Mouse (Mus musculus): ENCODE measurements at regions not wholly inside any gene's neighbourhood (a gene's known extent, or its start where the extent isn't known, plus 50 kb on each side); places are given as distances from the start of the nearest gene placed in this dataset.

- no peak for DNase-seq (ENCODE audit: low read depth)
- TF ChIP-seq CTCF (IDR thresholded peaks at IDR 0.05; ENCODE audit: borderline replicate concordance, extremely low read depth, insufficient read depth, insufficient read length) (no peak), POLR2A (IDR thresholded peaks at IDR 0.05; ENCODE audit: borderline replicate concordance, extremely low read depth, insufficient read depth, insufficient read length, poor library complexity, severe bottlenecking) (no peak)
Measured at GRCm38 (mm10) chr13:72283701-72284100, 320.2 kb upstream of the Irx1 start.

- no peak for DNase-seq (ENCODE audit: low read depth)
- no peak for TF ChIP-seq CTCF (IDR thresholded peaks at IDR 0.05; ENCODE audit: borderline replicate concordance, extremely low read depth, insufficient read depth, insufficient read length)
- TF ChIP-seq POLR2A (IDR thresholded peaks at IDR 0.05; ENCODE audit: borderline replicate concordance, extremely low read depth, insufficient read depth, insufficient read length, poor library complexity, severe bottlenecking), result no peak
Measured at GRCm38 (mm10) chr13:72286301-72286700, 322.8 kb upstream of the Irx1 start.

- DNase-seq (ENCODE audit: low read depth), result peak; percentile 89
- TF ChIP-seq POLR2A (IDR thresholded peaks at IDR 0.05; ENCODE audit: borderline replicate concordance, extremely low read depth, insufficient read depth, insufficient read length, poor library complexity, severe bottlenecking), result no peak
- no peak for TF ChIP-seq CTCF (IDR thresholded peaks at IDR 0.05; ENCODE audit: borderline replicate concordance, extremely low read depth, insufficient read depth, insufficient read length)
Measured at GRCm38 (mm10) chr13:72288381-72289092, 325.0 kb upstream of the Irx1 start.

GRCm38 (mm10) chr13:72289093-72289501 is 325.6 kb upstream of the Irx1 start:
- no peak for DNase-seq (ENCODE audit: low read depth)
- TF ChIP-seq POLR2A (IDR thresholded peaks at IDR 0.05; ENCODE audit: borderline replicate concordance, extremely low read depth, insufficient read depth, insufficient read length, poor library complexity, severe bottlenecking), result no peak
- peak; percentile 30; the same call in 1 of the 2 replicates for TF ChIP-seq CTCF (IDR thresholded peaks at IDR 0.05; ENCODE audit: borderline replicate concordance, extremely low read depth, insufficient read depth, insufficient read length)

- peak; percentile 88 for DNase-seq (ENCODE audit: low read depth)
- peak; percentile 48; the same call in 1 of the 2 replicates for TF ChIP-seq CTCF (IDR thresholded peaks at IDR 0.05; ENCODE audit: borderline replicate concordance, extremely low read depth, insufficient read depth, insufficient read length)
- no peak for TF ChIP-seq POLR2A (IDR thresholded peaks at IDR 0.05; ENCODE audit: borderline replicate concordance, extremely low read depth, insufficient read depth, insufficient read length, poor library complexity, severe bottlenecking)
Measured at GRCm38 (mm10) chr13:72292361-72292760, 328.8 kb upstream of the Irx1 start.

- peak; percentile 91 for DNase-seq (ENCODE audit: low read depth)
Measured at GRCm38 (mm10) chr13:72293059-72293694, 329.7 kb upstream of the Irx1 start.

GRCm38 (mm10) chr13:72298264-72298870 is 330.3 kb upstream of the Irx2 start:
- no peak for TF ChIP-seq CTCF (IDR thresholded peaks at IDR 0.05; ENCODE audit: borderline replicate concordance, extremely low read depth, insufficient read depth, insufficient read length)

More at GRCm38 (mm10) chr13:72293059-72293694, 329.7 kb upstream of the Irx1 start:
- TF ChIP-seq CTCF (IDR thresholded peaks at IDR 0.05; ENCODE audit: borderline replicate concordance, extremely low read depth, insufficient read depth, insufficient read length), result no peak
- TF ChIP-seq POLR2A (IDR thresholded peaks at IDR 0.05; ENCODE audit: borderline replicate concordance, extremely low read depth, insufficient read depth, insufficient read length, poor library complexity, severe bottlenecking), result no peak

GRCm38 (mm10) chr13:72299660-72300059 is 329.0 kb upstream of the Irx2 start:
- no peak for DNase-seq (ENCODE audit: low read depth)
- TF ChIP-seq POLR2A (IDR thresholded peaks at IDR 0.05; ENCODE audit: borderline replicate concordance, extremely low read depth, insufficient read depth, insufficient read length, poor library complexity, severe bottlenecking) (no peak), CTCF (IDR thresholded peaks at IDR 0.05; ENCODE audit: borderline replicate concordance, extremely low read depth, insufficient read depth, insufficient read length) (no peak)

More at GRCm38 (mm10) chr13:72298264-72298870, 330.3 kb upstream of the Irx2 start:
- peak; percentile 90 for DNase-seq (ENCODE audit: low read depth)

GRCm38 (mm10) chr13:72301114-72301513 is 327.5 kb upstream of the Irx2 start:
- TF ChIP-seq CTCF (IDR thresholded peaks at IDR 0.05; ENCODE audit: borderline replicate concordance, extremely low read depth, insufficient read depth, insufficient read length), result no peak
- TF ChIP-seq POLR2A (IDR thresholded peaks at IDR 0.05; ENCODE audit: borderline replicate concordance, extremely low read depth, insufficient read depth, insufficient read length, poor library complexity, severe bottlenecking), result no peak
- DNase-seq (ENCODE audit: low read depth), result no peak

GRCm38 (mm10) chr13:72301841-72302240 is 326.8 kb upstream of the Irx2 start:
- DNase-seq (ENCODE audit: low read depth), result peak; percentile 76
- TF ChIP-seq POLR2A (IDR thresholded peaks at IDR 0.05; ENCODE audit: borderline replicate concordance, extremely low read depth, insufficient read depth, insufficient read length, poor library complexity, severe bottlenecking), result no peak
- TF ChIP-seq CTCF (IDR thresholded peaks at IDR 0.05; ENCODE audit: borderline replicate concordance, extremely low read depth, insufficient read depth, insufficient read length), result no peak

GRCm38 (mm10) chr13:72302436-72303125 is 326.0 kb upstream of the Irx2 start:
- TF ChIP-seq CTCF (IDR thresholded peaks at IDR 0.05; ENCODE audit: borderline replicate concordance, extremely low read depth, insufficient read depth, insufficient read length), result no peak
- no peak for TF ChIP-seq POLR2A (IDR thresholded peaks at IDR 0.05; ENCODE audit: borderline replicate concordance, extremely low read depth, insufficient read depth, insufficient read length, poor library complexity, severe bottlenecking)
- peak; percentile 72 for DNase-seq (ENCODE audit: low read depth)

All from brain, embryonic 14.5 days (tissue).